Mouse (Mus musculus): ENCODE measurements at regions not wholly inside any gene's neighbourhood (a gene's known extent, or its start where the extent isn't known, plus 50 kb on each side); places are given as distances from the start of the nearest gene placed in this dataset.

DNA sequence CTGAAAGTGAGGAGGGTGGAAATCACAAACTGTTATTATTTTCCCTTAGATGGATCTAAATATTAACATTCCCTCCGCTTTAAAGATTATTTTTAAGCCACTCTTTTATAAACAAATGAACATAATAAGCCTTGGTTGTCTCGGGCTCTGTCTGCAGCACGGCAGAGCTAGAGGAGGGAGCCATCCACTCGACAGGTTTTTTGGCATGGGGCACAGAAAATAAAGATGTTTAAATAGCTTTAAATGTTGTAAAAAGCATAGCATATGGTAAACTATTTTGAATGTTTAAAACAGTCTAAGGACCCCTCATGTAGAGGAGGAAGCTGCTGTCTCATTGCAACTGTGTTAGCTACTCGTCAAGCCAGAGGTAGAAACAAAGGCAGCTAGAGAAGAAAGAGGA is 338.4 kb downstream of the Kcnrg start:
- no peaks in the 10 kb centered on the region for H3K27me3 ChIP-seq (ENCODE audit: control insufficient read depth, insufficient read depth, low read length)
- H3K36me3 ChIP-seq (ENCODE audit: control insufficient read depth, insufficient read depth, low read length), result no peaks in the 10 kb centered on the region
- TF ChIP-seq CTCF (IDR thresholded peaks at IDR 0.05; ENCODE audit: extremely low read depth, insufficient read length, insufficient replicate concordance, low read depth, low read length), result no peak
- no peak for TF ChIP-seq POLR2A (IDR thresholded peaks at IDR 0.05; ENCODE audit: low read depth, low read length)
- no peaks in the 10 kb centered on the region for H3K4me1 ChIP-seq (ENCODE audit: control insufficient read depth, insufficient read depth, insufficient read length, low read length)
- no peak overlapping the region for H3K4me3 ChIP-seq (ENCODE audit: low read depth, low read length)
- no peak overlapping the region for H3K27ac ChIP-seq (ENCODE audit: insufficient read depth, low read depth, low read length)
- WGBS, result 56% methylated on average over 5 of the region's 5 CpGs

DNA sequence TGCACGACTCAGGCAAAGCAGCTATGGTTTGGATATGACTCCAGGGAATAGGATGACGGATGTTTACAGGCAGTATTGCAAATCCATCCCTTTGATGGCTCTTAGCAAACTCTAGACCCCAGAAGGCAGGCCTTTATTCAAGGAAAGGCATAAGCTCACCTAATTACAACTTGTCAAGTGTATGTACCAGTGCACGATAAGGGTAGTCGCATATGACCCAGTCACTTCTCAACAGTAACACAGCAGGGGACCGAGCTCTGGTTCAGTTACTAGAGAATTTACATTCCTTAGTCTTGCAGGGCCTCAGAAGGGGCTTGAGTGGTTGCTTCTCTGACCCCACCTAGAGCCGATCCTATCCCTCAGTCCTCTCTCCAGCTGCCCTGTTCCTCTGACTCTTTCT is 342.2 kb downstream of the Kcnrg start:
- TF ChIP-seq CTCF (IDR thresholded peaks at IDR 0.05; ENCODE audit: extremely low read depth, insufficient read length, insufficient replicate concordance, low read depth, low read length), result no peak
- TF ChIP-seq POLR2A (IDR thresholded peaks at IDR 0.05; ENCODE audit: low read depth, low read length), result no peak
- Histone ChIP-seq H3K27ac (ENCODE audit: insufficient read depth, low read depth, low read length) (no peak overlapping the region), H3K36me3 (ENCODE audit: control insufficient read depth, insufficient read depth, low read length) (no peaks in the 10 kb centered on the region), H3K27me3 (ENCODE audit: control insufficient read depth, insufficient read depth, low read length) (no peaks in the 10 kb centered on the region), H3K4me1 (ENCODE audit: control insufficient read depth, insufficient read depth, insufficient read length, low read length) (no peaks in the 10 kb centered on the region), H3K4me3 (ENCODE audit: low read depth, low read length) (no peak overlapping the region)
- 79% methylated on average over 6 of the region's 6 CpGs for WGBS

- H3K4me3 ChIP-seq (ENCODE audit: low read depth, low read length), result no peak overlapping the region
- H3K36me3 ChIP-seq (ENCODE audit: control insufficient read depth, insufficient read depth, low read length), result no peaks in the 10 kb centered on the region
- H3K27me3 ChIP-seq (ENCODE audit: control insufficient read depth, insufficient read depth, low read length), result no peaks in the 10 kb centered on the region
- TF ChIP-seq POLR2A (IDR thresholded peaks at IDR 0.05; ENCODE audit: low read depth, low read length) (no peak), CTCF (IDR thresholded peaks at IDR 0.05; ENCODE audit: extremely low read depth, insufficient read length, insufficient replicate concordance, low read depth, low read length) (no peak)
- H3K4me1 ChIP-seq (ENCODE audit: control insufficient read depth, insufficient read depth, insufficient read length, low read length), result no peaks in the 10 kb centered on the region
- 58% methylated on average over 3 of the region's 3 CpGs for WGBS
- no peak overlapping the region for H3K27ac ChIP-seq (ENCODE audit: insufficient read depth, low read depth, low read length)
These were observed 342.4 kb upstream of the Rnaseh2b start for GRCm38 (mm10) chr14:61950004-61950403.

GRCm38 (mm10) chr14:61953029-61953428 is 339.4 kb upstream of the Rnaseh2b start:
- Histone ChIP-seq H3K4me1 (ENCODE audit: control insufficient read depth, insufficient read depth, insufficient read length, low read length) (no peaks in the 10 kb centered on the region), H3K27me3 (ENCODE audit: control insufficient read depth, insufficient read depth, low read length) (no peaks in the 10 kb centered on the region), H3K36me3 (ENCODE audit: control insufficient read depth, insufficient read depth, low read length) (no peaks in the 10 kb centered on the region), H3K4me3 (ENCODE audit: low read depth, low read length) (no peak overlapping the region), H3K27ac (ENCODE audit: insufficient read depth, low read depth, low read length) (no peak overlapping the region)
- TF ChIP-seq CTCF (IDR thresholded peaks at IDR 0.05; ENCODE audit: extremely low read depth, insufficient read length, insufficient replicate concordance, low read depth, low read length) (no peak), POLR2A (IDR thresholded peaks at IDR 0.05; ENCODE audit: low read depth, low read length) (no peak)
- 81% methylated on average over 4 of the region's 4 CpGs for WGBS

DNA sequence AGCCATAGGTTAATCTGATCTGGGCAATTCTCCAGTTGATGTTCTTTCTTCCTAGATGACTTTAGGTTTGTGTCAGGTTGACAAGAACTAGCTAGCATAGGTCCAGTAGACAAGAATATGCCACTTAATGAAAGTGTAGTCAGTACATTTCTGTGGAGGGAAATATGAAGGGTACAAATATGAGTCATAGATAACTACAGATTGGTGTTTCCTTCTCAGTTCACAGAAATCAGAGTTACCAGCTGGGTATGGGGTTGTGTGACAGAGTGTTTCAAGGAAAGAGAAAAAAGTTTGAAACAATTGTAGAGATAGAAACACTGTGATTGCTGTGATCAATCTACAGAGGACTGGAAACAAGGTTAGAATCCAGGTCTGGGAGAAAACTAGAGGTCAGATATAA is 337.0 kb upstream of the Rnaseh2b start:
- no peak for TF ChIP-seq CTCF (IDR thresholded peaks at IDR 0.05; ENCODE audit: extremely low read depth, insufficient read length, insufficient replicate concordance, low read depth, low read length)
- no peak for TF ChIP-seq POLR2A (IDR thresholded peaks at IDR 0.05; ENCODE audit: low read depth, low read length)
- H3K4me1 ChIP-seq (ENCODE audit: control insufficient read depth, insufficient read depth, insufficient read length, low read length), result no peaks in the 10 kb centered on the region

DNA sequence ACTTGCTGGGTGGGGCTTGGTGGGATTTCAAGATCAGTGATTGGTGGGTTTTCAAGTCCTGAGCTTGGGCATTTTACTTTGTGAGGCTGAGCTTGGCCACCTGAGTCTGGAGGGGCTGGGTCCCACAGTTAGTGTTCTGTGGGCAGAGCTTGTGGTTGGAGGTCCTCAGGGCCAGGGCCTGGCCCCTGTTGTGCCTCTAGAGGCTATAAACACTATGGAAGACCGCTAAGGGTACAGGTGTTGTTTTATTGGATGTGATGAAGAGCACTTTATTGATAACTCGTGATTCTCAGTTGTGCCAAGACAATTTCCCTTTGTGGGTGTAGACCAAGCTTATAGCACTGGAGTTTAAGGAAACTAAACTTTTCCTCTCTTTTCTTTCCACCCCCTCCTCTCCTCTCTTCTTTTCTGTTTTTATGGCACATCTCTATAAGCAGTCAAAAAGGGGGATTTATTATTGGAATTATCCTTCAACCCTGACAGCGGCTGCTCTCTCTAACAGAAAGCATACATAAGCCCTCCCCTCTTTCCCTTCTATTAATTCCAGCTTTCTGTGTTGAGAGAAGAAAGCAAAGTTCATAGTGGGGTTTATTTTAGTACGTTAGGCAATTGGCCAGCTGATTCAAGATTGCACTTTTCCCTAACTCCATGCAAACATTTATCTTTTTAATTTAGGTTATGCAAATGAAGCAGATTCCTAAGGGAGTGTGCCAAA is 332.0 kb upstream of the Rnaseh2b start:
- TF ChIP-seq CTCF (IDR thresholded peaks at IDR 0.05; ENCODE audit: extremely low read depth, insufficient read length, insufficient replicate concordance, low read depth, low read length) (no peak), POLR2A (IDR thresholded peaks at IDR 0.05; ENCODE audit: low read depth, low read length) (no peak)
- Histone ChIP-seq H3K4me1 (ENCODE audit: control insufficient read depth, insufficient read depth, insufficient read length, low read length) (no peaks in the 10 kb centered on the region), H3K36me3 (ENCODE audit: control insufficient read depth, insufficient read depth, low read length) (no peaks in the 10 kb centered on the region), H3K27me3 (ENCODE audit: control insufficient read depth, insufficient read depth, low read length) (no peaks in the 10 kb centered on the region), H3K27ac (ENCODE audit: insufficient read depth, low read depth, low read length) (no peak overlapping the region), H3K4me3 (ENCODE audit: low read depth, low read length) (no peak overlapping the region)
- 26% methylated on average over 4 of the region's 4 CpGs for WGBS

More for the DNA sequence above, 337.0 kb upstream of the Rnaseh2b start:
- no peak overlapping the region for H3K27ac ChIP-seq (ENCODE audit: insufficient read depth, low read depth, low read length)
- no peaks in the 10 kb centered on the region for H3K36me3 ChIP-seq (ENCODE audit: control insufficient read depth, insufficient read depth, low read length)
- H3K27me3 ChIP-seq (ENCODE audit: control insufficient read depth, insufficient read depth, low read length), result no peaks in the 10 kb centered on the region
- H3K4me3 ChIP-seq (ENCODE audit: low read depth, low read length), result no peak overlapping the region

GRCm38 (mm10) chr14:61968467-61968866 is 323.9 kb upstream of the Rnaseh2b start:
- H3K27me3 ChIP-seq (ENCODE audit: control insufficient read depth, insufficient read depth, low read length), result no peaks in the 10 kb centered on the region
- no peaks in the 10 kb centered on the region for H3K36me3 ChIP-seq (ENCODE audit: control insufficient read depth, insufficient read depth, low read length)
- TF ChIP-seq POLR2A (IDR thresholded peaks at IDR 0.05; ENCODE audit: low read depth, low read length) (no peak), CTCF (IDR thresholded peaks at IDR 0.05; ENCODE audit: extremely low read depth, insufficient read length, insufficient replicate concordance, low read depth, low read length) (no peak)
- H3K4me3 ChIP-seq (ENCODE audit: low read depth, low read length), result no peak overlapping the region
- H3K4me1 ChIP-seq (ENCODE audit: control insufficient read depth, insufficient read depth, insufficient read length, low read length), result no peaks in the 10 kb centered on the region; the same call in 1 of the 2 replicates
- 55% methylated on average over 1 of the region's 1 CpGs for WGBS
- no peak overlapping the region for H3K27ac ChIP-seq (ENCODE audit: insufficient read depth, low read depth, low read length)

All from small intestine, adult 2 months (tissue).